ENCODE assay signal across 14 mouse cellular contexts in genomic region chr6:25260559-25260958, GRCm38 (mm10).
"Had no signal": no experiment of that assay in that cellular context is flagged by ENCODE, and none has a peak within 500 bp of the region (broad histone marks: within the 10 kb centered on the region; RNA-seq: fewer than 3 reads in every experiment).

No protein-coding gene starts in this region.

- H3K27ac ChIP-seq: kidney, postnatal 0 days; limb, embryonic 15.5 days; liver, embryonic 12.5 days; midbrain, embryonic 10.5 days; neural tube, embryonic 12.5 days had no signal

- ATAC-seq: intestine, postnatal 0 days; liver, embryonic 12.5 days had no signal

- DNase-seq: kidney, adult 8-10 months; kidney, postnatal 36 days; layer of hippocampus, postnatal 36 days; lung, embryonic 14.5 days; lung, postnatal 10 days; lung, postnatal 4 days; midbrain, embryonic 14.5 days; thymus, postnatal 4 days had no signal

- H3K4me3 ChIP-seq: limb, embryonic 15.5 days; liver, embryonic 12.5 days; midbrain, embryonic 10.5 days; neural tube, embryonic 12.5 days had no signal
